33 mouse cellular contexts compared by ENCODE assay signal in the genomic region with DNA sequence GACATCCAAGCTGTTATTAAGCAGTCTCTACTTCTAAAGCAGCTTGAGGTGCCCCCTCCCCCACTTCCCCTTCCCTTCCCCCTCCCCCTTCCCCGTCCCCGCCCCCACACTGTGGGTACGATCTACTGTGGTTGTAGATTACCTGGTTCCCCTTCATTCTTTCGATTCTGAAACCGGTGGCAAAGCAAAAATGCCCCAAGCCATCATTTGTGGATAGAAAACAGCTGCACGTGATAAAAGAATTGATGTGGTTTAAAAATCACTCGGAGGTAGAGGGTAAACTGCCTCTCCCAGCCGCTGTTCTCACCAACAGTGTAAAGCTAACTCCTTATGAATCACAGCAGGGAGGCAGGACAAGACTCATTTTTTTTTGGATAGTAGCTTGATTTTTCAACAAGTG. TPM values are rescaled to one million over a fixed set of nuclear protein-coding genes. Genes with fewer than 3 reads are reported as not detected.
DNase-seq lines count a peak whose midpoint lies in the region; ATAC-seq lines count a peak whose summit lies in the region.
"Had no signal": no experiment of that assay in that cellular context is flagged by ENCODE, and none has a peak within 500 bp of the region (broad histone marks: within the 10 kb centered on the region; RNA-seq: fewer than 3 reads in every experiment).

No protein-coding gene starts in this region.

- no peak overlapping the region for H3K27ac ChIP-seq in forebrain, embryonic 15.5 days (replicated peaks)
- H3K27ac ChIP-seq: embryonic facial prominence, embryonic 13.5 days; forebrain, embryonic 12.5 days; heart, adult 2 months; heart, embryonic 13.5 days; hindbrain, embryonic 12.5 days; limb, embryonic 12.5 days; liver, embryonic 13.5 days; midbrain, embryonic 15.5 days; neural tube, embryonic 13.5 days; stomach, embryonic 15.5 days had no signal

- no peak overlapping the region for H3K4me3 ChIP-seq in forebrain, embryonic 15.5 days
- H3K4me3 ChIP-seq: embryonic facial prominence, embryonic 13.5 days; erythroblast, embryonic 14.5 days; forebrain, embryonic 12.5 days; heart, adult 2 months; heart, embryonic 13.5 days; hindbrain, embryonic 12.5 days; limb, embryonic 12.5 days; liver, embryonic 13.5 days; megakaryocyte, embryonic 14.5 days; midbrain, embryonic 15.5 days; neural tube, embryonic 13.5 days; stomach, embryonic 15.5 days had no signal

- no peaks in the 10 kb centered on the region for H3K4me1 ChIP-seq in forebrain, embryonic 15.5 days
- H3K4me1 ChIP-seq: embryonic facial prominence, embryonic 13.5 days; forebrain, embryonic 12.5 days; heart, embryonic 13.5 days; limb, embryonic 12.5 days; megakaryocyte, embryonic 14.5 days; neural tube, embryonic 13.5 days; stomach, embryonic 15.5 days had no signal

- peak; percentile 57 for ATAC-seq in activated CD4-positive, CD25-positive, alpha-beta regulatory T cell, adult 4 months
- 0 out of 2 replicates have a peak, but pooled peaks have one; percentile 12 for ATAC-seq in megakaryocyte progenitor cell, adult 5-6 weeks (replicated peaks; ENCODE audit: poor library complexity)
- no peak for ATAC-seq in forebrain, embryonic 15.5 days (replicated peaks)
- ATAC-seq: intestine, embryonic 16.5 days; midbrain, embryonic 15.5 days; Patski had no signal

- H3K9ac ChIP-seq in forebrain, embryonic 15.5 days (replicated peaks), result no peak overlapping the region
- H3K9ac ChIP-seq: embryonic facial prominence, embryonic 13.5 days; forebrain, embryonic 12.5 days; heart, embryonic 13.5 days; hindbrain, embryonic 12.5 days; limb, embryonic 12.5 days; liver, embryonic 13.5 days; midbrain, embryonic 15.5 days; neural tube, embryonic 13.5 days; stomach, embryonic 15.5 days had no signal

- WGBS in forebrain, embryonic 15.5 days, result 80% methylated on average over 8 of the region's 8 CpGs

- no peak overlapping the region for H3K4me2 ChIP-seq in forebrain, embryonic 15.5 days (replicated peaks)
- H3K4me2 ChIP-seq: embryonic facial prominence, embryonic 13.5 days; forebrain, embryonic 12.5 days; heart, embryonic 13.5 days; hindbrain, embryonic 12.5 days; limb, embryonic 12.5 days; liver, embryonic 13.5 days; midbrain, embryonic 15.5 days; neural tube, embryonic 13.5 days; stomach, embryonic 15.5 days had no signal

- H3K27me3 ChIP-seq in forebrain, embryonic 15.5 days, result no peaks in the 10 kb centered on the region
- H3K27me3 ChIP-seq: embryonic facial prominence, embryonic 13.5 days; forebrain, embryonic 12.5 days; heart, embryonic 13.5 days; hindbrain, embryonic 12.5 days; limb, embryonic 12.5 days; liver, embryonic 13.5 days; megakaryocyte, embryonic 14.5 days; midbrain, embryonic 15.5 days; neural tube, embryonic 13.5 days; Patski; stomach, embryonic 15.5 days had no signal

- H3K9me3 ChIP-seq in forebrain, embryonic 15.5 days, result no peaks in the 10 kb centered on the region
- H3K9me3 ChIP-seq: forebrain, embryonic 12.5 days; hindbrain, embryonic 12.5 days; limb, embryonic 12.5 days; liver, embryonic 13.5 days; midbrain, embryonic 15.5 days; neural tube, embryonic 13.5 days; stomach, embryonic 15.5 days had no signal

- no peaks in the 10 kb centered on the region for H3K36me3 ChIP-seq in forebrain, embryonic 15.5 days
- H3K36me3 ChIP-seq: embryonic facial prominence, embryonic 13.5 days; forebrain, embryonic 12.5 days; heart, embryonic 13.5 days; hindbrain, embryonic 12.5 days; limb, embryonic 12.5 days; liver, embryonic 13.5 days; midbrain, embryonic 15.5 days; neural tube, embryonic 13.5 days; stomach, embryonic 15.5 days had no signal

- peak; percentile 21 for DNase-seq in thymus, postnatal 4 days
- no peak for DNase-seq in thymus, adult 18-20 months
- DNase-seq in frontal cortex, postnatal 25 days (ENCODE audit: low spot score in 2 of 2), result no peak
- DNase-seq in cerebellum, adult 18-20 months, result no peak
- DNase-seq: adrenal gland, adult 8-10 months; cerebellum, adult 11-12 months; cerebellum, postnatal 14 days; embryo, embryonic 11 days; heart, adult 2 months; heart, postnatal 14 days; kidney, adult 9 months; kidney, postnatal 25 days; layer of hippocampus, postnatal 36 days; liver, embryonic 13.5 days; lung, adult 2 months; lung, postnatal 14 days; right cerebral cortex, postnatal 4 days; thymus, adult 2 months had no signal

RNA-seq across cellular contexts. Expression of a gene that starts 25.3 kb away (rescaled TPM):
- 10 to 100 TPM; 60.9 to 86.3 TPM for polyA plus RNA-seq in activated CD4-positive, CD25-positive, alpha-beta regulatory T cell, adult 4 months (2017; shearing (Covaris generic))
- total RNA-seq in megakaryocyte progenitor cell, adult 5-6 weeks (2015), result 188 and 192 TPM in 2 replicates
- total RNA-seq in megakaryocyte progenitor cell, adult 5-6 weeks (2017), result 284 and 295 TPM in 2 replicates
- polyA plus RNA-seq in forebrain, embryonic 15.5 days (2015; fragmentation: Nextera tagmentation; extraction: Ambion mirVana), result 97.2 and 108 TPM in 2 replicates

RNA-seq across cellular contexts. Expression of a gene that starts 25.6 kb away (rescaled TPM):
- 1 to 10 TPM in 1 of 2 experiments, under 1 TPM in 1; 0.24 to 1.4 TPM for polyA plus RNA-seq in activated CD4-positive, CD25-positive, alpha-beta regulatory T cell, adult 4 months (2017; shearing (Covaris generic))
- total RNA-seq in megakaryocyte progenitor cell, adult 5-6 weeks (2015), result 1.2 TPM in 2 replicates
- 0.74 and 1.1 TPM in 2 replicates for total RNA-seq in megakaryocyte progenitor cell, adult 5-6 weeks (2017)
- polyA plus RNA-seq in forebrain, embryonic 15.5 days (2015; fragmentation: Nextera tagmentation; extraction: Ambion mirVana), result 1.3 TPM in 2 replicates
- polyA plus RNA-seq: erythroblast, embryonic 14.5 days had no signal
